Comparison of ENCODE assay signal across 10 mouse cellular contexts in the genomic region with DNA sequence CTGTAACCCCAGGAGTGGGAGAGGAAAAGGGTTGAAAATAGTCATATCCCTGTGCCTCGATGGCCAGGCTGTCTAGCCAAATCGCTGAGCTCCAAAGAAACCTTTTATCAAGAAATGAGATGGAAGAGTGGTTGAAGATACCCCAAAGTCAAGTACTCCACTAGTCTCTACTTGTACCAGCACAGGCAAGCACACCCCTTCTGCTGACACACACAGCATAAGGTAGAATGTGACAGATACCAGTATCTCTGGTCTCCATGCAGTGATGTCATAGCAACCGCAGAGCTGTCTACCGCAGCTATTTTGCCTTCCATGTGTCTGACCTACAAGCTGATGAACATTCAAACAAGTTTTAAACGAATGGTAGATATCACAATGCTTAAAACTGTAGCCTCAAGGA. TPM values are rescaled to one million over a fixed set of nuclear protein-coding genes. Genes with fewer than 3 reads are reported as not detected.
DNase-seq lines count a peak whose midpoint lies in the region; ATAC-seq lines count a peak whose summit lies in the region.
"Had no signal": no experiment of that assay in that cellular context is flagged by ENCODE, and none has a peak within 500 bp of the region (broad histone marks: within the 10 kb centered on the region; RNA-seq: fewer than 3 reads in every experiment).

No protein-coding gene starts in this region.

- peak overlapping the region; percentile 70 for H3K4me2 ChIP-seq in kidney, embryonic 14.5 days (replicated peaks; ENCODE audit: low read depth, low read length)
- H3K4me2 ChIP-seq in hindbrain, embryonic 13.5 days, result peak overlapping the region; percentile 100

- H3K4me1 ChIP-seq in kidney, embryonic 14.5 days (ENCODE audit: control insufficient read depth, insufficient read depth, low read length), result peaks cover 16% of the 10 kb centered on the region
- peaks cover 22% of the 10 kb centered on the region for H3K4me1 ChIP-seq in hindbrain, embryonic 13.5 days (replicated peaks)

- peaks cover 55% of the 10 kb centered on the region for H3K36me3 ChIP-seq in kidney, embryonic 14.5 days (ENCODE audit: control insufficient read depth, insufficient read depth, low read length)
- peaks cover 40% of the 10 kb centered on the region for H3K36me3 ChIP-seq in hindbrain, embryonic 13.5 days
- H3K36me3 ChIP-seq in macrophage (ENCODE audit: inconsistent target), result peaks cover 17% of the 10 kb centered on the region

- no peak overlapping the region for H3K27ac ChIP-seq in kidney, embryonic 14.5 days (ENCODE audit: low read depth, low read length)
- H3K27ac ChIP-seq in hindbrain, embryonic 13.5 days, result no peak overlapping the region
- H3K27ac ChIP-seq in macrophage, result no peak overlapping the region

- peak overlapping the region; percentile 90; the same call in 1 of the 2 replicates for H3K4me3 ChIP-seq in kidney, embryonic 14.5 days (ENCODE audit: low read length)
- H3K4me3 ChIP-seq in hindbrain, embryonic 13.5 days, result no peak overlapping the region
- H3K4me3 ChIP-seq in macrophage (ENCODE audit: inconsistent target), result peak overlapping the region; percentile 81; the same call in 1 of the 2 replicates

- no peak for DNase-seq in kidney, postnatal 14 days
- peak; percentile 71 for DNase-seq in c-Kit-positive CD71-positive TER-119-negative erythroid progenitor cells, embryonic 14.5 days (ENCODE audit: low read depth)
- DNase-seq in adrenal gland, postnatal 14 days, result no peak
- no peak for DNase-seq in Muller cell, postnatal 12 days (ENCODE audit: inconsistent ontology term)
- DNase-seq in right cerebral cortex, postnatal 14 days, result no peak
- DNase-seq: cerebellum, postnatal 10 days; kidney, adult 8-10 months had no signal

- H3K27me3 ChIP-seq in kidney, embryonic 14.5 days (ENCODE audit: control insufficient read depth, insufficient read depth, low read length), result no peaks in the 10 kb centered on the region
- H3K27me3 ChIP-seq in hindbrain, embryonic 13.5 days, result no peaks in the 10 kb centered on the region

- H3K79me2 ChIP-seq in macrophage (ENCODE audit: inconsistent target), result peaks cover 46% of the 10 kb centered on the region

- no peak for ATAC-seq in kidney, embryonic 14.5 days (ENCODE audit: low FRiP score, low TSS enrichment)
- ATAC-seq in hindbrain, embryonic 13.5 days (ENCODE audit: low FRiP score), result no peak

- 91% methylated on average over 5 of the region's 5 CpGs for WGBS in kidney, embryonic 14.5 days
- WGBS in hindbrain, embryonic 13.5 days, result 93% methylated on average over 5 of the region's 5 CpGs
- WGBS in macrophage (ENCODE audit: missing documents), result 91% methylated on average over 5 of the region's 5 CpGs

- H3K9me3 ChIP-seq in kidney, embryonic 14.5 days (ENCODE audit: control insufficient read depth, low read length), result no peaks in the 10 kb centered on the region
- H3K9me3 ChIP-seq in hindbrain, embryonic 13.5 days, result no peaks in the 10 kb centered on the region

- 0 out of 2 replicates have a peak overlapping the region, but pooled peaks have one; percentile 92 for H3K9ac ChIP-seq in kidney, embryonic 14.5 days (ENCODE audit: low read depth, low read length)
- no peak overlapping the region for H3K9ac ChIP-seq in hindbrain, embryonic 13.5 days

RNA-seq across cellular contexts. Expression of a gene that starts 2.1 kb away (rescaled TPM):
- polyA plus RNA-seq in kidney, embryonic 14.5 days (2014; fragmentation: Nextera tagmentation; extraction: Ambion mirVana), result 201 and 230 TPM in 2 replicates
- 44.0 TPM in 2 replicates for polyA plus RNA-seq in hindbrain, embryonic 13.5 days (2015; fragmentation: Nextera tagmentation; extraction: Ambion mirVana)
- total RNA-seq in macrophage (2018; cell fraction: chromatin; rRNA removed), result 10 to 100 TPM in 1 of 26 experiments, 1 to 10 TPM in 17, under 1 TPM in 7, not detected in 1; 0.26 to 11.6 (median 2.3) TPM
- 1 to 10 TPM in 25 of 26 experiments, under 1 TPM in 1; 0.76 to 10.0 (median 2.8) TPM for total RNA-seq in macrophage (2018; cell fraction: cytosol; rRNA removed)
- 10 to 100 TPM in 1 of 26 experiments, 1 to 10 TPM in 22, under 1 TPM in 3; 0.63 to 23.5 (median 2.6) TPM for total RNA-seq in macrophage (2018; cell fraction: nucleus; rRNA removed)
- 1.4 to 15.3 TPM (median 13.7 TPM) in 3 replicates for polyA plus RNA-seq in macrophage (2018)
- total RNA-seq in adrenal gland, postnatal 14 days (2021), result 28.7 and 30.6 TPM in 2 replicates

RNA-seq across cellular contexts. Expression of a gene that starts 17.4 kb away (rescaled TPM):
- 69.1 and 77.0 TPM in 2 replicates for polyA plus RNA-seq in kidney, embryonic 14.5 days (2014; fragmentation: Nextera tagmentation; extraction: Ambion mirVana)
- polyA plus RNA-seq in hindbrain, embryonic 13.5 days (2015; fragmentation: Nextera tagmentation; extraction: Ambion mirVana), result 84.8 and 88.7 TPM in 2 replicates
- 10 to 100 TPM in 25 of 26 experiments, 1 to 10 TPM in 1; 7.6 to 58.5 (median 39.7) TPM for total RNA-seq in macrophage (2018; cell fraction: chromatin; rRNA removed)
- total RNA-seq in macrophage (2018; cell fraction: cytosol; rRNA removed), result 10 to 100 TPM; 27.4 to 39.2 (median 33.6) TPM
- total RNA-seq in macrophage (2018; cell fraction: nucleus; rRNA removed), result 10 to 100 TPM; 11.6 to 48.1 (median 28.0) TPM
- 31.2 to 72.0 TPM (median 51.3 TPM) in 3 replicates for polyA plus RNA-seq in macrophage (2018)
- 30.2 and 32.9 TPM in 2 replicates for total RNA-seq in adrenal gland, postnatal 14 days (2021)

RNA-seq across cellular contexts. Expression of a gene that starts 43.4 kb away (rescaled TPM):
- 9.9 and 15.6 TPM in 2 replicates for polyA plus RNA-seq in kidney, embryonic 14.5 days (2014; fragmentation: Nextera tagmentation; extraction: Ambion mirVana)
- 21.7 and 22.8 TPM in 2 replicates for polyA plus RNA-seq in hindbrain, embryonic 13.5 days (2015; fragmentation: Nextera tagmentation; extraction: Ambion mirVana)
- 10 to 100 TPM in 20 of 26 experiments, 1 to 10 TPM in 6; 4.8 to 32.2 (median 15.4) TPM for total RNA-seq in macrophage (2018; cell fraction: chromatin; rRNA removed)
- 1 to 10 TPM; 3.2 to 10.0 (median 5.9) TPM for total RNA-seq in macrophage (2018; cell fraction: cytosol; rRNA removed)
- total RNA-seq in macrophage (2018; cell fraction: nucleus; rRNA removed), result 10 to 100 TPM in 11 of 26 experiments, 1 to 10 TPM in 15; 2.9 to 22.7 (median 9.3) TPM
- 5.8 to 12.6 TPM (median 7.9 TPM) in 3 replicates for polyA plus RNA-seq in macrophage (2018)
- total RNA-seq in adrenal gland, postnatal 14 days (2021), result 9.0 and 11.8 TPM in 2 replicates

RNA-seq across cellular contexts. Expression of a gene that starts 48.2 kb away (rescaled TPM):
- polyA plus RNA-seq in kidney, embryonic 14.5 days (2014; fragmentation: Nextera tagmentation; extraction: Ambion mirVana), result not detected in 2 replicates
- 0.38 and 0.53 TPM in 2 replicates for polyA plus RNA-seq in hindbrain, embryonic 13.5 days (2015; fragmentation: Nextera tagmentation; extraction: Ambion mirVana)
- total RNA-seq in macrophage (2018; cell fraction: chromatin; rRNA removed), result not detected
- total RNA-seq in macrophage (2018; cell fraction: cytosol; rRNA removed), result not detected
- not detected for total RNA-seq in macrophage (2018; cell fraction: nucleus; rRNA removed)
- polyA plus RNA-seq in macrophage (2018), result not detected in 3 replicates
- 0.23 TPM in 1 of 2 replicates, not detected in the other for total RNA-seq in adrenal gland, postnatal 14 days (2021)
